Mouse (Mus musculus): Measurements from ENCODE around the gene Tstd1.

The Tstd1 gene

DNA sequence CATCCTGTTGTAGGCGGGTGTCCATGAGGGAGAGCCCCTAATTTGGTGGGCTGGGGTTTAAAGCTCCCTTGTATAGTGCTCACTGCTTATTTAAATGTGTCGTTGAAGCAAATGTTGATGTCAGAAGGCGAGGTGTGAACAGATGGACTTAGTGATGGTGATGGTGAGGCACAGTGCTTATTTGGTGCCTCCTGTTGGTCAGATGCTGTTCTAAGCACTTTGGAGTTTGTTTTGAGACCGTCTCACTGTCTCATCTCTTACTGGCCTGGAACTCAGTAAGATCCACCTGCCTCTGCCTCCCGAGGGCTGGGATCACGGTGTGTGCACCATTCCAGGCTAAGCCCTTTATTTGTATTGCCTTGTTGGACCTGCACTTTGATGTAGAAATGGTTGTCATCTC lies 36.3 kb downstream of the Tstd1 start:
- no peak for DNase-seq

DNA sequence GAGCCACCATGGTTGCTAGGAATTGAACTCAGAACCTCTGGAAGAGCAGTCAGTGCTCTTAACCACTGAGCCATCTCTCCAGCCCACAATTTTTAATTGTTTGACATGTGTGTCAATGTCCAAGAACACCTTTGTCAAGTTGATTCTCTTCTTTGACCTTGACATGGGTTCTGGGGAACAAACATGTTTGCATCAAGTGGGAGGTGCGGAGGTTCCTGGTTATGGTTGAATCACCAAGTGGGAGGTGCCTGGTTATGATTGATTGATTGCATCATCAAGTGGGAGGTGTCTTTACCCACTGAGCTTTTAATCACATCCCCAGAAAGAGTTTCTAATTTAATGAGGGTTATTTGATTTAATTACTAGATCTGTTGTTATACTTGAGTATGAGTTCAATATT lies 38.9 kb downstream of the Tstd1 start:
- DNase-seq = no peak

DNA sequence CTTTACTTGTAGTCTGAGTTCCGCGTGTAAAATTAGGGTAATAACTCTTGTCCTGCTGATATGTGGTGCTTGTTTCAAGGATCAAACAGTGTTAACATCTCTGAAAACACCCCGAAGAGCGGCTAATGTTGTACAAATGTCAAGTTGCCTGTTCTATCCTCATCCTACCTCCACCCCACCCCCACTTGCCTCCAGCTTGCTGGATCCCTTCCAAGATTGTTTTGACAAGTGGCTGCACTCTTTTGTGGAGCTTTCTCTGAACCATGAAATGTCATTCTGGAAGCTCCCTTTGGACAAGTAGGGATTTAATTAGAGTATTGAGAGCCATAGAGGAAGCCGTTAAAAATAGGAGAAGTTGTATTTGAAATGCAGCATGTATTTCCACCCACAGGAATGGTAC lies 41.1 kb downstream of the Tstd1 start:
- DNase-seq = peak; percentile 56

DNA sequence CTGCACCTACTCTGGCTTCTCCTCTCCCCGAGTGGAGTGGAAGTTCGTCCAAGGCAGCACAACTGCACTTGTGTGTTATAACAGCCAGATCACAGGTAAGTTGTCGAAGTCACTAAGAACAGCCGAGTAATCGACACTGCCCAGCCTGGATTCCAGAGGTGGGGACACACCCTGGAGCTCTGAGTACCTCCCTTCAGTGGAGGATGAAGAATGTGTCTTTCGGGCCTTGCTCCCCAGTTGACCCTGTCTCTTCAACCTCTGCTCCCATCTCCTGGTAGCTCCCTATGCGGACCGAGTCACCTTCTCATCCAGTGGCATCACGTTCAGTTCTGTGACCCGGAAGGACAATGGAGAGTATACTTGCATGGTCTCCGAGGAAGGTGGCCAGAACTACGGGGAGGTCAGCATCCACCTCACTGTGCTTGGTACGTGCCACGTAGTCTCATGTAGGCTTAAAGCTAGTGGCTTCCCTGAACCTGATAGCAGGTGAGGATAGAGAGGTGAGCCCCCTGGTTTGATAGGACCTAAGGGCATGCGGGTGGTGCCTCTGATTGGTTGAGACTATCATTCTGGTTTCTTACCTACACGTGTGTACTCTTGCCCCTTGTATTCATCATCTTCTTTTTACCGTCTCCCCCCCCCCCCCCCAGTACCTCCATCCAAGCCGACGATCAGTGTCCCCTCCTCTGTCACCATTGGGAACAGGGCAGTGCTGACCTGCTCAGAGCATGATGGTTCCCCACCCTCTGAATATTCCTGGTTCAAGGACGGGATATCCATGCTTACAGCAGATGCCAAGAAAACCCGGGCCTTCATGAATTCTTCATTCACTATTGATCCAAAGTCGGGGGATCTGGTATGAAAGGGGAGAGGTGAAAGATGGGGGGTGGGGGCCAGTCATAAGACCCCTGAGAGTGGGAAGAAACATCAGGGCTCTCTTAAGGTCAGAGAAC lies 42.2 kb downstream of the Tstd1 start:
- DNase-seq = no peak

DNA sequence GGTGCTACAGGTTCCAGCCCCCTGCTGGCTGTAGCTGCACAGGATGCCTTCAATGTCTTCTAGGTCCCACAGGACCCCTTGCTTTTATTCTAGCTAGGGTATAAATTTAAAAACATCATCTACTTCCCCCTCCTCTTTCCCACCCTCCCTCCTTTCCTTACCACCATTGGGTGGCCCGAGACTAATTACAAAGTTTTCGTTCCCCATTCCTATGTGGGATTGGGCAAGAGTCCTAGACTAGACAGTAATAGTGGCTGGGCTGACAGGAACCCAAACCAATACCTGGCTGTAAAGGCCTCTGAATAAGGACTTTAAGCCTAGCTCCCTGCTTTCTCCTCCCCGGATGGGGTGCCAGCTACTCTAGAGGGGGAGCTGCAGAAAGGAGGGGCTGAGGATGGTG lies 44.5 kb downstream of the Tstd1 start:
- DNase-seq = no peak

DNA sequence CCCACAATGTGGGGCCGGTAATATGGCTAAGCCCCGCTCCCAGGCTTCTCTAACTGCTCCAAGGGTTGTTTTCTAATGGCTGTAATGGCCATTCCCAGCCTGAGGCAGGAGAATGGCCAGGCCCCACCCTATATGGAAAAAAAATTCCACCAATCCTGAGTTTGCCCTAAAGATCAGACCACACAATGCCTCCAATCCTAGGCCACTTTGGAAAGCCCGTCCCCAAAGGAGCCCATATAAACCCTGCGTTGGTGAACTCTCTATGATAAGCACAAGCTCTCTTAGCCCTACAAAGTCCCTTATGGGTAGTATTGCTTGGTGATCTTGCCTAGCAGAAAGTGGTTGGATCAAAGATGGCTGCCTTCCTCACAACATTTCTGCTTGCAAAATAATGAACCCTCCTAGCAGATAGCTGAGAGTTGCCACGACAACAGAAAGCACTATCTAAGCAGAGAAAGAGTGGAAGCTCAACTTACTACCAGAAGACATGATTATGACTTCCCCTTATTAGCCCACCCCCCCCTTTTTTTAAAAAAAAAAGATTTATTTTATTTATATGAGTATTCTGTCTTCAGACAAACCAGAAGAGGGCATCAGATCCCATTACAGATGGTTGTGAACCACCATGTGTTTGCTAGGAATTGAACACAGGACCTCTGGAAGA lies 47.2 kb downstream of the Tstd1 start:
- no peak for DNase-seq

DNA sequence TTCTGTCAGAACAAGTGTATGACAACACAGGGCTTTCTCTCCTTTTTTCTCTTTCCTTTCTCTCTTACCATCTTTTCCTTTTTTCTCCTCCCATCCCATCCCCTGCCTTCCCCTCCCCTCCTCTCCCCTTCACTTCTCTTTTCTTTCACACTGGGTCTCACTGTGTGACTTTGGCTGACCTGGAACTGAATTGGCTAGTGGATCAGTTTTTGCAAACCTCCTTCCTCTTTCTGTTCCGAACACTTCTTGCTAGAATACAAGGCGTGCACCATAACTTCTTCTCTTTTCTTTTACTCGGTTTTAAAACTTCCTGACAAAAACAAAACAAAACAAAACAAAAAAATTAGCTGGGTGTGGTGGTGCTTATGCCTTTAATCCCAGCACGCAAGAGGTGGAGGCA lies 47.9 kb downstream of the Tstd1 start:
- no peak for DNase-seq

DNA sequence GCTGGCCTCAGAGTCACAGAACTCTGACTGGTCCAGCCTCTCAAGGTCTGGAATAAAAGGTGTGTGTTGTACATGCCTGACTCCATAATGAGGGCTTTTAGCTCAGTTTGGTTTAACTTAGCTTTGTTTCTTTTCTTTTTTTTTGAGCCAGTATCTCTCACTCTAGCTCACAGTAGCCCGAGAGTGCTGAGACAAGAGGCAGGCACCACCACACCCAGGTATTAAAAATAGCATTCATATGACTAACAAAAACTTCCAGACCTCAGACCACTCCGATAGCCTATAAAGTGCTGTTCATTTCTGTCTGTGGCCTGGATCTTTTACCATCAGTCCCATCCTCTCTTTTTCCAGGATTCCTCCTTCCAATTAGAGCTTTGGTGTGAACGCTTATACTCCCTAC lies 51.0 kb downstream of the Tstd1 start:
- DNase-seq = no peak
